Mouse (Mus musculus): ENCODE measurements at regions not wholly inside any gene's neighbourhood (a gene's known extent, or its start where the extent isn't known, plus 50 kb on each side); places are given as distances from the start of the nearest gene placed in this dataset. TPM values are rescaled to one million over a fixed set of nuclear protein-coding genes. Genes with fewer than 3 reads are reported as not detected.

Small RNA genes in the stretch of these regions (microRNA-seq; reads per million reads assigned to microRNA genes)
- not detected for gene Gm44488
